Mouse (Mus musculus): ENCODE results near the gene Bbs9. TPM values are rescaled to one million over a fixed set of nuclear protein-coding genes. Genes with fewer than 3 reads are reported as not detected.
A peak's percentile ranks its signal among the peaks of the same experiment; 100 is the strongest.

Gene Bbs9
- total RNA-seq, 2 experiments from 2014 or later = 9.5 to 11.5 TPM

DNA sequence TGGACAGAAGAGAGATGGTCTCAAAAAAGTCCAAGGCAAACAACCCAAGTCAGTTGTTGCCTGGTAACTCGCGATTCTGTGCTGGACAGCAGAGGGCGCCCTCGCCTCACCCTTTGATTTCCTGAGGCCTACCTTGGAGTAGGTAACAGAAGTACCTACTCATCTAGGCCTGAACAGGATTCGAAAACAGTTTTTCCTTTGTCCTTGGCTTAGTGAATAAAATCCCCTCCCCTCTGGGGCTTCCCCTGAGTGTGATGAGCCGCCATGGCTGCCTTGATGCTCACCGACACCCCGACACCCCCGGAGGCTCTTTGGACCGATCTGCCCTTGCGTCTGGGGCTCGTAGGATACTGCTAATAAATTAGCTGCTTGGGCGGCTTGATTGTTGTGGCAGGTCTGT is 82.0 kb downstream of the Bbs9 start:
- H3K27ac ChIP-seq = no peak overlapping the region
- no peak overlapping the region for H3K4me3 ChIP-seq
- peak; percentile 65 for DNase-seq
- intact Hi-C loops (cut with DNase I) = loop anchor here (2.0 kb wide), 1 partner anchor 655 kb away; no protein-coding TSS in a partner anchor
- TF ChIP-seq CTCF (IDR thresholded peaks at IDR 0.05) = peak; percentile 79

DNA sequence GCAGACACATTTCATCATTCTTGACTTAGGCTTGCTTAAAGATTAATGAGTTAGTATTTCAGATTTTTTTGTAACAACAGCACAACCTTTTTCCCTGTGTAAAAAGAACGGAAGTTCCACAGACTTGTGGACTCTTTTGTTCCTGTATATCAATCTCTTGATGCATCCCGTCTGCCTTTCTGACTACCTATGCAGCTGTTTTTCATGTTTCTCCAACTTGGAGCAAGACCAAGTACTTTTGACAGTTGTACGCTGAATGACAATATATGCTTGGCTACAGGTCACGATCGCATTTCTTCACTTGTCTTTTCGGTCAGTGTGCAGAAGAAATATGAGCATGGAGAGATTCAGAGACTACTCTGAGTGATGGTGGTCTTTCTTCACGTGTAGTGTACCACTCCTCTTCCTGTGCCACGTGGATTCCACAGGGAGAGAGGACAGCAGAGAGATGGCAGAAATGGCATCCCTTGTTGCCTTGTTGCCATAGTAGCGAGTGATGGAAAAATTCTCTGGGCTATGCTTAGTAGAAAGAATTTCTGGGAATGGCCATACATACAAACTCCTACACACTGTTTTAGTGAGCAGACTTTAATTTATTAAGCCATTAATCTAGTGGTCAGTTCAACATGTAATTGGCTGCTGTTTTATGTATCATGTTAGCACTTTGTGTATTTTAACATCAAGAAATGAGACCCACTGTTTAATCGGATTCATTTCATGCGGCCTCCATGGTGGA is 88.3 kb downstream of the Bbs9 start:
- intact Hi-C loops (cut with DNase I) = no loop called here
- no peak for TF ChIP-seq CTCF (IDR thresholded peaks at IDR 0.05)
- no peak overlapping the region for H3K4me3 ChIP-seq
- H3K27ac ChIP-seq = no peak overlapping the region
- DNase-seq = no peak

DNA sequence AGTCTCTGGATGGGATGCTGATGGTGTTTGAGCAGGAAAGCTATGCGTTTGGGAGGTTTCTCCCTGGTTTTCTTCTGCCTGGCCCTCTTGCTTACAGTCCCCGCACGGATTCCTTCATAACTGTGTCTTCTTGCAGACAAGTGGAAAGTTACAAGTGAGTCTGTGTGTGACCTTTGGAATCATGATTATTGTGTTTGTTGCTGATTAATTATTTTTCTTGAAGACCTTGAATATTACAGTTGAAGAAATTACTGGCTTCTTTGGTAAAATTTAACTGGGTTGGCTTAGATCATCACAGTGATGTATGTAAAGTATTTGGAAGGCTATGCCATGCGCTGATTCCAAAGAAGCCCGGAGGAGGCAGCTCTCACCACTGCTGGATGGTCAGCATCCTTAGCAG is 92.2 kb downstream of the Bbs9 start:
- intact Hi-C loops (cut with DNase I) = no loop called here
- TF ChIP-seq CTCF (IDR thresholded peaks at IDR 0.05) = no peak
- no peak overlapping the region for H3K27ac ChIP-seq

DNA sequence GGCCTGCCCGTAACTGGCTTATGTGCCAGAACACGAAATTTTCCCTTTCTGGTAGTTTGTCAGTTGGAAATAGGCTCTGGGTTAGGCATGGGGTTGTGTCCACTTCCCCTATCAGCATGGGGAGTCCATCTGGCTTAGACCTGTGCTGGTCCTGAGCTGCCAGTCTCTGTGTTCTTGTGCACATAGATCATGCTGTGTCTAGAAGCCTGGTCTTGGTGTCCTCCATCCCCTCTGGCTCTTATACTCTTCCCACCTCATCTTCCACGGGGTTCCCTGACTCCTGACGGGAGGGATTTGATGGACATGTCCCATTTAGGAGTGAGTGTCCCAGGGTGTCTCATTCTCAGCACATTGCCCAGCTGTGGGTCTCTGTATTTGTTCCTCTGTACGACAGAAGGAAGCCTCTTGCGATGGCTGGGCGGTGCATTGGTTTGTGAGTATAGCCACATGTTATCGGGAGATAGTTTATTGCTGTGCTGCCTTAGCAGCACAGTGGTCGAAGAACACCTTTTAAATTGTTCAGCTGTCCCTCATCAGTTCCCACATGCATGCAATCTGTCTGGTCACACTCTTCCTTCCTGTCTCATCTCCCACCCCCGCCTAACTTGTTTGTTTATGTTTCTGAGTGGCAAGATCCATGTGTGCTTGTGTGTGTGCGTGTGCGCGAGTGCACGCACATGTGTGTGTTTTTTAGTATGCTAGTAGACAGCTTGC is 101.1 kb downstream of the Bbs9 start:
- DNase-seq = no peak
- intact Hi-C loops (cut with DNase I) = no loop called here
- no peak for TF ChIP-seq CTCF (IDR thresholded peaks at IDR 0.05)
- H3K27ac ChIP-seq = no peak overlapping the region
- H3K4me3 ChIP-seq = no peak overlapping the region

More for the DNA sequence above, 92.2 kb downstream of the Bbs9 start:
- DNase-seq = no peak
- no peak overlapping the region for H3K4me3 ChIP-seq

DNA sequence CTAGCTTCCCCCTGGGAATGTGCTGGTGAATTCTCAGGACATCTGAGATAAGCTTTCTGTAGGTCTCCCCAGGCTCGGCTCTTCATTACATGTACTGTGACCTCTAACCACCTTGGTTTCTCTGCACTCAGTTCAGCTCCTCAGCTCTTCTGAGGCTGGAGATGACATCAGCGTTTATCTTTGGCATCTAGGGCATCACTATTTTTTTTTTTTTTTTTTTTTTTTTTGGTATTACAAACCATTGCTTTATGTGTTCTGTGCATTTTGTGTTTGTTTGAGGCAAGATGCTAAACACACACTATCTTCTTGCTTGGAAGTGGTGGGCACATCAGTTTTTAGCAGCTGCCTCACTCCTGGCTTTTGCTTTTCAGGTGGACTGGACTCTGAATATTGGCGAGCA is 102.8 kb downstream of the Bbs9 start:
- TF ChIP-seq CTCF (IDR thresholded peaks at IDR 0.05) = no peak
- Histone ChIP-seq H3K27ac (no peak overlapping the region), H3K4me3 (no peak overlapping the region)
- DNase-seq = no peak
- intact Hi-C loops (cut with DNase I) = no loop called here

DNA sequence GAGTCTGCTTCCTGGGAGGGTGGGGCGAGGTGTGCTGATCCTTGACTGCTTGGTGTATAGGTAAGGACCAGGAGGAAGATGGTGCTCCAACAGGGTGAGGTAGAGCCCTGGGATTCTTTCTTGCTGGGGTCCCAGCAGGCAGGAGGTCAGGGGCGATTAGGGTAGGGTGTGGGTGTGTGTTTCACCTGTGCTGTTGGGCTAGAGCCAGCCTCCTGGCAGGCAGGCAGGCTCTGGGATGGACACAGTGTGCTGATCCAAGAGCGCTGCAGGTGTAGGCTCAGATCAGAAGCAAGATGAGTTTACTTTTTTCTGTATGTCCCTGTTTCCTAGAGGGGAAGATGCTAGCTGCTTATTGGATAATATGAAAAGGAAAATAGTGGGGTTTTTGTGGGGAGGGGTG is 108.7 kb downstream of the Bbs9 start:
- intact Hi-C loops (cut with DNase I) = no loop called here
- no peak overlapping the region for H3K27ac ChIP-seq
- TF ChIP-seq CTCF (IDR thresholded peaks at IDR 0.05) = no peak

DNA sequence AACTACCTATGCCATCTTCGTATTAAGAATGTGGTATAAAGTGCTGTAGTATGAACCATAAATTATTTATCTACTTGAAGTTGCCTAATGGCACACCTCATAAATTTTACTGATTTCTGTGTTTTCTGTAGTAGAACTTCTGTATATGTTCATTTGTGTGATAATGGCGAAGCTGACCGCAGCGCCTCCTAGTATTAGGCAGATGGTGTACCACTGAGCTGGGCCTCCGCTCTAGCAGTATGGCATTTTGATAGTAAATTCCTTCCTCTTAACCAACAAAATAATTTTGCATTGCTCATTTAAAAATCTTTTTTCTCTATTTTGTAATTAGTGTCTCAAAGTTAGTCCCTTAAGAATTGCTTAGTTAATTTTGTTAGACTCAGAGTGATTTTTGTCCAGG is 117.5 kb downstream of the Bbs9 start:
- intact Hi-C loops (cut with DNase I) = no loop called here

More for the DNA sequence above, 108.7 kb downstream of the Bbs9 start:
- H3K4me3 ChIP-seq = no peak overlapping the region
- DNase-seq = no peak

DNA sequence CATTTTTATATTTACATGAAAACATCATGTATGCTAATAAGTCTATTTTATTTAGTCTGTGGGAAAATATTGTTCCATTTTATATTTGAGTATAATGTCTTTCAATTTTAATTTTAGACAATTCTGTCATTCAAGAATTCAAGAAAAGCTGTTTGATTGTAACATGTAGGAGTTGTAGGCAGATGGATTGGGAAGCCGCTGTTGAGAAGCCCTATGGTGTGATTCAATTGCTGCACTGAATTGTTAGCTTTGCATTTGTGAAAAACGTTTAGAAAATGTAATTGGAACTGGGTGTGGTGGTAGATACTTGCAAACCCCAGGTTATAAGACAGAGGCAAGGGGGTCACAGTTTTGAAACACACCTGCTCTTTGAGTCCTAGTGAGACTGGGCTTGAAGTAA is 121.1 kb downstream of the Bbs9 start:
- no peak overlapping the region for H3K27ac ChIP-seq
- H3K4me3 ChIP-seq = no peak overlapping the region
- TF ChIP-seq CTCF (IDR thresholded peaks at IDR 0.05) = no peak
- no peak for DNase-seq
- intact Hi-C loops (cut with DNase I) = no loop called here

More for the DNA sequence above, 117.5 kb downstream of the Bbs9 start:
- no peak for DNase-seq
- Histone ChIP-seq H3K4me3 (no peak overlapping the region), H3K27ac (no peak overlapping the region)
- peak; percentile 26; the same call in 1 of the 2 replicates for TF ChIP-seq CTCF (IDR thresholded peaks at IDR 0.05)

DNA sequence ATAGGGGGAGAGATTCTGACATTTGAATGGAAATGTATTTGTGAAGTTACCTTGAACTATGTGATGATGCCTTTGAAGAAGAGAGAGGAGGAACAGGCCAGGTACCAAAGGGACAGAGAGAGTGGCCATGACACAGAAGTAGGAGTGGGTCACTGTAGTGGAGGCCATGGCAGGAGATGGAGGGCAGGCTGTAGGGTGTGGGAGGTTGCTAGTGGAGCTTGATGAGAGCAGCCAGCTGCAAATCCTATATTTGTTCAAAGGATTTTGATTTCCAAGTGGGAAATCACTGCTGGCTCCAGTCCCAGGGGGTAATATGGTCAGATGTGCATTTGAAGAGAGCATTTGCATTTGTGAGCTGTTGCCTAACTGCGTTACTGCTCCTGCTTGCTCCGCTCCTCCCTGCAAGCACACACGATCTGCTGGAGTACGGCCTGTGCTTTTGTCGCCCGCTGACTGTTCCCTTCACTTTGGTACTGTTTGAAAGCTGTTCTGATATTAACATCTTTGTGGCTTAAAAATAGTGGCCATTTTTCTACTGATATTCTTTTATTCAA is 137.8 kb downstream of the Bbs9 start:
- H3K4me3 ChIP-seq = no peak overlapping the region
- intact Hi-C loops (cut with DNase I) = no loop called here
- DNase-seq = no peak
- no peak overlapping the region for H3K27ac ChIP-seq
- TF ChIP-seq CTCF (IDR thresholded peaks at IDR 0.05) = no peak

DNA sequence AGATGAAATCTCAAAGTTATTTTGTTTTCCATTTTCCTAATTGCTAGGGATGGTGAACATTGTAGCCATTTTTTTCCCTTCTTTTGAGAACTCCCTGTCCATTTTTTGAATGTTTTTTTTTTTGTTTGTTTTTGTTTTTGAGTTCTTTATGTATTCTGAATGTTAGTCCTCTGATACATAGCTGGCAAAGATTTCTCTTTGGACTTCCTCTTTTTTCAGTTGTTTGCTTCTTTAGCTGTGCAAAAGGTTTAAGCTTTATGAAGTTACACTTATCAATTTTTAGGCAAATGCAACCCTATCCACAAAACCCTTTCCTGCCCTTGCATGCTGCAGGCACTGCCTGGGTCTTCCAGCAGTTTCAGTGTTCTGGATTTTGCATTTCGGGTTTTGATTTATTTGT is 143.7 kb downstream of the Bbs9 start:
- no peak overlapping the region for H3K4me3 ChIP-seq
- no peak for TF ChIP-seq CTCF (IDR thresholded peaks at IDR 0.05)
- no peak overlapping the region for H3K27ac ChIP-seq
- intact Hi-C loops (cut with DNase I) = no loop called here
- DNase-seq = no peak

DNA sequence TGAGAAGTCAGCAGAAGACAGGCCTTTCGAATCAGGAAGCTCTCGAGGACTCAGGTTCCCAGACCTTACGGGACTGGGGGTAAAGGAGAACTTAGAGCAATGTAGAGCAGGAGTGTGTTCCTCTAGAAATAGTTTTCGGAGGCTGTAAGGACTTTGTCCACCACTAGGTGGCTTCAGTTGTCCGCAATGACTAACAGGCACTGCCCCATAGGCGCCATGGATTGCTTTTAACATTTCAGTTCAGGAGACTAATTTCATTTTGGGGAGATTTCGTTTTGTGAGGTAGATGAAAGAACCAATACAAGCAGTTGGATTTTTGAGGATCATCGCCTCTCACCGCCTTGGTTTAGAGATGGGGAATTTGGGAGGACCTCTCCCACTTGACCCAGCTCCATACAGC is 149.5 kb downstream of the Bbs9 start:
- no peak overlapping the region for H3K27ac ChIP-seq
- TF ChIP-seq CTCF (IDR thresholded peaks at IDR 0.05) = peak; percentile 77
- intact Hi-C loops (cut with DNase I) = no loop called here
- H3K4me3 ChIP-seq = no peak overlapping the region
- DNase-seq = no peak

DNA sequence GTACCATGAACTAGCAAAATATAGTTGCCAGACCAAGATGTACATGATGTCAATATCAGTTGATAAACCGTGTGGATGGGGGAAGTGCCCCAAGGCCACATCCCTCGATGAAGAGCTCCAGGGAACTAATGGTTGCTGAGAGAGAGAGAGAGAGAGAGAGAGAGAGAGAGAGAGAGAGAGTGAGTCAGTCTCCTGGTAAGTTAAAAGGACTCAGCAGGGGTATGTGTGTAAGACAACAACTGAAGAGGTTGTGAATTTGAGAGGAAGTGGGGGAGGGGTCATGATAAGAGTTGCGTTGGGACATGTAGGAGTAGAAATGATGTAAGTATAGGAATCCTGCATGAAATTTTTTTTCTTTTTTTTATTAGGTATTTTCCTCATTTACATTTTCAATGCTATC is 150.5 kb downstream of the Bbs9 start:
- DNase-seq = no peak
- H3K4me3 ChIP-seq = no peak overlapping the region
- no peak overlapping the region for H3K27ac ChIP-seq
- no peak for TF ChIP-seq CTCF (IDR thresholded peaks at IDR 0.05)
- intact Hi-C loops (cut with DNase I) = no loop called here

DNA sequence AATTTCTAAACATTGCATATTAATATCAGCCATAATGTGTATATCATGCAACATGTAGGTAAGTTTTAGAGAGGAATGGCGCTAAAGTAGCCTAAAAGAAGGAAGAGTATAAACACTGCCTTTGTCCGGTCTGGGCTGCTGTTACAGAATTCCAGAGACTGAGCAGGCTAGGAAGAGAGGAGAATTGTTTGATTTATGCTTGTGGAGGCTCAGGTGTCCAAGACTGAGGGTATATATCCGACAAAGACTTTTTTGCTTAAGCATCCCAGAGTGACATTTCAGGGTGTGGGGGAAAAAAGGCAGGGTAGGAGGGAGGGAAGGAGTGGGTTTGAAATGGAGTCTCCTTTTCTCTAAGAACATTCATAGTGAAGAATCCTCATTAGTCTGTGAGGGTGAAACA is 152.4 kb downstream of the Bbs9 start:
- TF ChIP-seq CTCF (IDR thresholded peaks at IDR 0.05) = no peak
- no peak overlapping the region for H3K27ac ChIP-seq
- DNase-seq = no peak
- intact Hi-C loops (cut with DNase I) = no loop called here
- H3K4me3 ChIP-seq = no peak overlapping the region

Data from gastrocnemius, adult 2 months (tissue).